Mouse (Mus musculus) MEL (cell line): ENCODE measurements around the gene Bfar.

Source experiments
- BHLHE40 ChIP-seq: IDR thresholded peaks from 2 replicates; pipeline ENCODE4 v1.6.1; 2012; ENCODE audit warnings: low read depth, mild to moderate bottlenecking, inconsistent platforms, low read length, improper control_type of control experiment, borderline replicate concordance
- CTCF ChIP-seq, 3 experiments: IDR thresholded peaks in 2 of 3; conservative IDR thresholded peaks in 1 of 3; 2 replicates each; pipeline ENCODE4 v1.5.1; 2011 to 2012; ENCODE audit warnings: low read length in 3 of 3, low read depth in 2 of 3, mild to moderate bottlenecking in 2 of 3, improper control_type of control experiment in 1 of 3, inconsistent platforms in 1 of 3, mixed read lengths in 1 of 3, moderate library complexity in 1 of 3; ENCODE audit not compliant: control insufficient read depth in 1 of 3, insufficient read depth in 1 of 3, poor library complexity in 1 of 3, severe bottlenecking in 1 of 3
- ETS1 ChIP-seq: IDR thresholded peaks from 2 replicates; pipeline ENCODE4 v1.6.1; 2012; ENCODE audit warnings: low read depth, mild to moderate bottlenecking, inconsistent platforms, low read length, improper control_type of control experiment, moderate library complexity
- MAFK ChIP-seq: IDR thresholded peaks from 2 replicates; pipeline ENCODE4 v1.6.1; 2011; ENCODE audit warnings: low read depth, mild to moderate bottlenecking, low read length, improper control_type of control experiment, borderline replicate concordance
- MAX ChIP-seq: IDR thresholded peaks from 2 replicates; pipeline ENCODE4 v1.6.1; 2011; ENCODE audit warnings: low read length, improper control_type of control experiment
- MAZ ChIP-seq: IDR thresholded peaks from 2 replicates; pipeline ENCODE4 v1.6.1; 2012; ENCODE audit warnings: low read depth, mild to moderate bottlenecking, inconsistent platforms, low read length, improper control_type of control experiment
- NELFE ChIP-seq: IDR thresholded peaks from 2 replicates; pipeline ENCODE4 v1.6.1; 2011; ENCODE audit warnings: low read depth, low read length, improper control_type of control experiment
- POLR2A ChIP-seq, 2 experiments: IDR thresholded peaks; 2 replicates each; pipeline ENCODE4 v1.6.1; 2011 to 2012; ENCODE audit warnings: low read length in 2 of 2, mild to moderate bottlenecking in 2 of 2, control low read depth in 1 of 2, improper control_type of control experiment in 1 of 2, low read depth in 1 of 2, moderate library complexity in 1 of 2; ENCODE audit not compliant: control insufficient read depth in 1 of 2, insufficient read depth in 1 of 2, poor library complexity in 1 of 2
- RAD21 ChIP-seq: IDR thresholded peaks from 2 replicates; pipeline ENCODE4 v1.6.1; 2011; ENCODE audit warnings: mild to moderate bottlenecking, low read depth, low read length, improper control_type of control experiment
- RCOR1 ChIP-seq: IDR thresholded peaks from 2 replicates; pipeline ENCODE4 v1.6.1; 2012; ENCODE audit warnings: low read depth, mild to moderate bottlenecking, inconsistent platforms, low read length, improper control_type of control experiment
- TCF12 ChIP-seq: IDR thresholded peaks from 2 replicates; pipeline ENCODE4 v1.6.1; 2014; ENCODE audit warnings: low read depth, mild to moderate bottlenecking, inconsistent platforms, low read length, improper control_type of control experiment, moderate library complexity
- UBTF ChIP-seq: IDR thresholded peaks from 2 replicates; pipeline ENCODE4 v1.6.1; 2012; ENCODE audit warnings: low read depth, mild to moderate bottlenecking, inconsistent platforms, low read length, improper control_type of control experiment, moderate library complexity, borderline replicate concordance; ENCODE audit not compliant: insufficient read depth
- USF1 ChIP-seq: IDR thresholded peaks from 2 replicates; pipeline ENCODE4 v1.6.1; 2014; ENCODE audit warnings: low read depth, mild to moderate bottlenecking, inconsistent platforms, low read length, improper control_type of control experiment, moderate library complexity
- ZNF384 ChIP-seq: IDR thresholded peaks from 2 replicates; pipeline ENCODE4 v1.6.1; 2012; ENCODE audit warnings: low read depth, mild to moderate bottlenecking, inconsistent platforms, low read length, improper control_type of control experiment

DNA sequence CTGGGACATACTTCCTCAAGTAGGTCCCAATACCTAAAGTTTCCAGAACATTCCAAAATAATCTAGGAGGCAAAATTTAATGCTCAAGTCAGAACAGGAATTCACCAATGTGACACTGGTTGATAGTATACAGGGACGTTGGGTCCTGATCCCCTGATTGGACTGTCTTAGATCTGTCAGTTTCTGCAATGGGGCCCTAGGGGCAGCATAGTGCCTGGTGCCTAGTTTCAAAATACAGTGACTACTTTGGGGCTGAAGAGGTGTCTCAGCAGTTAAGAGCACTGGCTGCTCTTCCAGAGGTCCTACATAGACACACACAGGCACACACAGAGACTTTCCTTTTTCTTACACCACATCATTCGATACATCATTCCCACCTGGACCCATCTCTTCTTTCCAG lies 69.2 kb downstream of the Bfar start:
- TF ChIP-seq POLR2A (IDR thresholded peaks at IDR 0.05; ENCODE audit: control insufficient read depth in 1 of 2, insufficient read depth in 1 of 2, low read depth in 1 of 2, low read length in 2 of 2, poor library complexity in 1 of 2) (no peak), MAFK (no peak), NELFE (no peak), CTCF (IDR thresholded peaks at IDR 0.05 in 2 of 3, conservative IDR thresholded peaks at IDR 0.05 in 1 of 3; ENCODE audit: control insufficient read depth in 1 of 3, insufficient read depth in 1 of 3, low read depth in 2 of 3, low read length in 3 of 3, poor library complexity in 1 of 3, severe bottlenecking in 1 of 3) (peak in 1 of 3 experiments; percentile 20; a peak in 2 of 6 replicates), ETS1 (no peak), TCF12 (no peak), BHLHE40 (no peak), RCOR1 (no peak), MAZ (no peak), MAX (no peak), ZNF384 (no peak), UBTF (no peak), USF1 (no peak), RAD21 (no peak)
